Mouse (Mus musculus) cerebellum, adult 11-12 months (tissue): ENCODE measurements around the gene Trcg1.

Source experiments
- DNase-seq: peaks from one replicate; pipeline ENCODE4 v3.0.0; 2022

Gene Trcg1

DNA sequence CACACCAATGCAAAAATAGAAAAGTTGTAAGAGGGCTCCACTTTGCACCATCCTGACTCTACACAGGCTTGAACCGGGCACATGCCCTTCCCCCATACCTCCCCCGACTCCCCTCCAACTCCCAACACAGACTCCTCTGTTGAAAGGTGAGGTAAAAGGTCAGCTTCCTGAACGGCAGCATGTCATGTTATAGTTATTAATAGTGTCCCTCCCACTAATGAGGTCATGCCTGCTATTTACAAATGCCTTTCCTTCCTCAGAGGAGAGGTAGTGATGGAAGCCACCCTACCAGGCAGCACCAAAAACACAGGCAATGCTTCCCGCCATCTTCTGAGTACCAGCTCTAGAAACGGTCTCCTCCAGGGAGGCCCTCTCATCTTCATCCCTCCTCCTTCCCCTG, 28.8 kb downstream of the Trcg1 start:
- DNase-seq = no peak

- no peak for DNase-seq
Measured at GRCm38 (mm10) chr9:57267421-57267820, 31.1 kb downstream of the Trcg1 start.

DNA sequence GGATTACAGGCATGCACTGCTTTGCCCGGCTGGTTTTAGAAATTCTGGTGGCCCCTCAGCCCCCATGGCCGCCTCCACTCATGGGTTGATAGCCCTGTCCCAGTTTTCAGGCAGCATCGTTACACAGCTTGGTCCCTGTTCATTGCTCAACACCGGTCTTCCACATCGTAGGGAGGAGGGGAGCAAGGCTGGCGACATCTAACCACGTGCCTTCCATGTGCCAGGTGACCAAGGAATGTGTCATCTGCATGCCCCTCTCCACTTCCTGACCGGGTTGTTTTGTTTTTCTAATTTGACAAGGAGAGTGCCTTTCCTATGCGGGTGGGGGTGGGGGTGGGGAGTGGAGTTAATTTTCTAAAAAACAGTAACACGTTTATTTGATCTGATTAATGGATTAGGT, 31.7 kb downstream of the Trcg1 start:
- no peak for DNase-seq

- DNase-seq = no peak
Measured at GRCm38 (mm10) chr9:57268575-57268974, 32.2 kb downstream of the Trcg1 start.

GRCm38 (mm10) chr9:57269384-57269783, 33.0 kb downstream of the Trcg1 start:
- DNase-seq = no peak

- DNase-seq = no peak
Measured at GRCm38 (mm10) chr9:57270399-57270798, 34.0 kb downstream of the Trcg1 start.

DNA sequence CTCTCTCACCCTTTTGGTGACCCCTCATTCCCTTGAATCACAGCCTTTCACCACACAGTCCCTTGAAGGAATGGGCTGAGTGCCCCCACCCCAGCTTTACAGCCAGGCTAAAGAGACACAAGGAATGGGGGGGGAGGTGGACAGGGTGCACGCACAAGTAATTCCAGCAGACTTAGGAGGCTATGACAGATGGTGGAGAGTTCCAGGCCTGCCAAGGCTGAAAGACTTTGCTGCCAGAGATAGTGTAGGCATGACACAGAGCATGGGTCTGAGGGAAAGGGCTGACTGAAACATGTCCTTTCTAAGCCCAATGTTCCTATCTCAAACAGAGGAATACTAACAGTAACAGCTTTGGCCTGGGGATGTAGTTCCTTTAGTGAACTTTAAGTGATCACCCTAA, 34.7 kb downstream of the Trcg1 start:
- no peak for DNase-seq

GRCm38 (mm10) chr9:57271837-57272562, 35.6 kb downstream of the Trcg1 start:
- no peak for DNase-seq

- no peak for DNase-seq
Measured at GRCm38 (mm10) chr9:57272902-57273804, 36.8 kb downstream of the Trcg1 start.

DNA sequence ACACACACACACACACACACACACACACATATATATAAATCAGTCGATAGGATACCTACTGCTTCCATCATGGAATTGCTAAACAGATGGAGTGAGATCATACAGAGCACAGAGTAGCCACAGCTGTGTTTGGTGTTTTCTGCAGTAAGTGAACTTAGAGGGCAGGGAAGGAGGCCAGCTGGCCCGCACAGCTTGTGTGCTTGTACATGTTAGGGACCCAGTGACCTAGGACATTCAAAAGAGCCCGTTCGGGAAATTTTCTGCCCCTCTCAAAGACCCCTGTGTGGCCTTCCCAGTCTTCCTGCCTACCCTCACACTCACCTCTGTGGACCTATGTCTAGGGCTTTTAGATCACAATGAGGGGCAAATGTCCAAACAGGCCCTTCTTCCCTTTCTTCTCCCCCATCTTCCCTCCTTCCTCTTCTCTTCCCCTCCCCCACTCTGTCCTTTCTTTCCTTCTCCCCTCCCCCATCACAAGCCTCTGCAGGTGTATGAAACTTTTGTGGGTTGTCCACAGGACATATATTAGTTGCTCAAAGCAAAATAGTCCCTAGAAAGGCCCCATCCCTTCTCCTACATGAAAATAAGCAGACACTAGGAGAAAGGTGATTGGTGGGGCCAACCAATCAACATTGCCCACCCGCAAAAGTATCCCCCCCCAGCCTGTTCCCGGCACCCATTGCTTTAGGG, 37.6 kb downstream of the Trcg1 start:
- no peak for DNase-seq

- peak; percentile 28 for DNase-seq
Measured at GRCm38 (mm10) chr9:57276311-57276710, 40.0 kb downstream of the Trcg1 start.

DNA sequence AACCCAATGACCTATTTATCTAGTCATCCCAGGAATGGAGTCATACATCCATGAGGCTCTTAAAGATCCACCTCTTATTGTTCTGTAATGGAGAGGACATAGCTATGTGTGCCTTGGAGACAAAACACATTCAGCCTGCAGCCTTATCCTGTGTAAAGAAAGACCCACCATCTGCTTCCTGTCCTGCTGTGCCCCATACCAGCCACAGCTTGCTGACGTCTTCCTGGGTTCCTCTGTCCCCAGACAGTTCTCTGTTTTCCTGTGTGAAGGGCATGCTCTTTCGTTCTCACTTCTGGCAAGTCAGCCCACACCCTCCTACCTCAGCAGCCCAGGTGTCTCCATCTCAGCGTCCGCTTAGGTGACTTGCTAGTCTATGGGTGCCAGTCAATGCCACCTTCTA, 41.9 kb downstream of the Trcg1 start:
- no peak for DNase-seq

- DNase-seq = no peak
Measured at GRCm38 (mm10) chr9:57279441-57279840, 43.1 kb downstream of the Trcg1 start.

DNA sequence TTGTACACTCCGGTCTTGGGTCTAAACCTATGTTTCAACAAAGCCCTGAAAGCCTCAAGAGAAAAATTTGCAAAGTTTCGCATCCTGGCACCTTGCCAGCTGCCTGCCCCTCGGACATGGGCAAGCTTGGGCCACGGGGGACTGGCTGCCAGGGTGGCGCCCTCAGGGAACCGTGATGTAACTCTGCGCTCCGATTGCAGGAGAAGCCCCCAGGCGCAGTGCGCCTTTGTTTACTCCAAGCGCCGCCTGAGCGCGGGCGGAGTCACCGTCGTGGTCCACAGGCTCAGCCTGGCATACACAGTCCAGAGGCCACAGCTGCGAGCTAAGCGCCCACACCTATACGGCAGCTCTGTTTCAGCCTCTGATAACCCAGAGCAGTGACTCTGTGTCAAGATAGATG, 45.2 kb downstream of the Trcg1 start:
- no peak for DNase-seq

- DNase-seq = no peak
Measured at GRCm38 (mm10) chr9:57282686-57283085, 46.3 kb downstream of the Trcg1 start.

DNA sequence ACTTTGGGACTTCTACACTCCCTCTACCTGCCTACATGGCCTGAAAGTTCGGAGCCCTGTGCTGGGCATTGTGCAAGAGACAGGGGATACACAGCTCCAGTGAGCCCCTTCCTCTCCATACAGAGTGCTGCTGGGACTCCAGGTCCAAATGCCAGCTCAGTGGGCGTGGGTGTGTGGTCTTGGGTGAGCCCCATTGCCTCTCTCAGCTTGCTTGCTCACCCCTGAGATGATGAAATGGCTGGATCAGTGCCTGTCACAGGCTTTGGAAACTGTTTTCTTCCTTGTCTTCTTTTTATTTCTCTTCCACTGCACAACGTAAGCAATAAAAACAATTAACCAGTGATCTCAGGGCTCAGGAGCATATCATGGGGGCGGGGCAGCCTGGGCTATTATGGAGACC, 47.0 kb downstream of the Trcg1 start:
- DNase-seq = no peak

DNA sequence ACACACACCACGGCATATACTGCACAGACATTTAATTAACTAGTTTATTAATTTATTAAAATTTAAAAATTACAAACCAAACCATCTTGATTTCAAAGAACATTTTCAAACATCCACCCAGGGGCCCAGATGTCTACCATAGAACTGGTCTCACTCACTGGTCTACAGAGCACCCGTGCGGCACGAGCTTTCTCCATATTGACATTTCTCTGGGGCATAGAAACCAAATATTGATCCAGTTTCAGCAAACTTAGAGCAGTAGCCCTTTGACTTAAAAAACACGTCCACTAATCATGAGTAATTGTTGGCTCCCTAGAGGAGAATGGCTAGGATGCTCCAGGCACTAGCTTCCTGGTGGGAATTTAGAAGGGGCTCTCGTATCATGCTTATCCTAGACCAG, 50.8 kb downstream of the Trcg1 start:
- DNase-seq = no peak

DNA sequence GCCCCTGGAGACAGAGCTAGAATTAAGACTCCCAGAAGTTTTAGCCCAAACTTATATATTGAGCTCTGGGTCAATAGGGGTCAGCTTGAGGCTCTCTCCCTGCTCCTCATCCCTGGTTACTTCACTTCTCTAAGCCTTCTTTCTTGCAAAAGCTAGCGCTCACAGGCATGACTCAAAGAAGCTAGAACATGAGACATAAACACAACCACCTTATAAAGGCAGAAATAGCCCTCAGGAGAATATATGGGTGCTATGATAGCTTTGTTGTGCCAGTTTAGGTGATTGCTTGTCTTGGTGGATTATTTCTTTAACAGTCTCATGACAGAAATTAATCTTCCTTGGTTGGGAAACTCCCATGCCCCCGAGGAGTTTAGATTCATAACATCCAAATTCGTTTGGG, 58.5 kb downstream of the Trcg1 start:
- no peak for DNase-seq

DNA sequence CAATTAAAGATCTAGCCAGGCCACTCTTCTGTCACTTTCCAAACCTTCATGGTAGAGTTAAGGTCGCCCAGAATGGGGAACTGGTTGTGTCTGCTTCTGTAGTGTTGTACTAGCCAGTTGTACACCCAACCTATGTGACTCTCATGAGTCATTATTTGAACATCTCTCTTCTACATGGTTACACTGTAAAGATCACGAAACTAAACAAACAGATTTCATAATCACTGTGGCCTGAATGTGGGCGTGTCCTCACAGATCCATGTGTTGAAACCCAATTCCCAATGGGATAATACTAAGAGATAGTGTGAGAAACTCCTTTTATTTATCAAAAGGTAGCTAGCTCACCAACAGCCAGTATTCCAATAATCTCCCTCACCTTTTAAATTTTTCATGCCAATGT, 59.3 kb downstream of the Trcg1 start:
- no peak for DNase-seq

- DNase-seq = no peak
Measured at GRCm38 (mm10) chr9:57296277-57296676, 59.9 kb downstream of the Trcg1 start.

GRCm38 (mm10) chr9:57297938-57298337, 61.6 kb downstream of the Trcg1 start:
- no peak for DNase-seq
